Mouse (Mus musculus): ENCODE measurements around the gene Mtch1. TPM values are rescaled to one million over a fixed set of nuclear protein-coding genes. Genes with fewer than 3 reads are reported as not detected.

The Mtch1 gene
- total and polyA plus RNA-seq, 3 experiments = 143 to 233 (median 147) TPM

DNA sequence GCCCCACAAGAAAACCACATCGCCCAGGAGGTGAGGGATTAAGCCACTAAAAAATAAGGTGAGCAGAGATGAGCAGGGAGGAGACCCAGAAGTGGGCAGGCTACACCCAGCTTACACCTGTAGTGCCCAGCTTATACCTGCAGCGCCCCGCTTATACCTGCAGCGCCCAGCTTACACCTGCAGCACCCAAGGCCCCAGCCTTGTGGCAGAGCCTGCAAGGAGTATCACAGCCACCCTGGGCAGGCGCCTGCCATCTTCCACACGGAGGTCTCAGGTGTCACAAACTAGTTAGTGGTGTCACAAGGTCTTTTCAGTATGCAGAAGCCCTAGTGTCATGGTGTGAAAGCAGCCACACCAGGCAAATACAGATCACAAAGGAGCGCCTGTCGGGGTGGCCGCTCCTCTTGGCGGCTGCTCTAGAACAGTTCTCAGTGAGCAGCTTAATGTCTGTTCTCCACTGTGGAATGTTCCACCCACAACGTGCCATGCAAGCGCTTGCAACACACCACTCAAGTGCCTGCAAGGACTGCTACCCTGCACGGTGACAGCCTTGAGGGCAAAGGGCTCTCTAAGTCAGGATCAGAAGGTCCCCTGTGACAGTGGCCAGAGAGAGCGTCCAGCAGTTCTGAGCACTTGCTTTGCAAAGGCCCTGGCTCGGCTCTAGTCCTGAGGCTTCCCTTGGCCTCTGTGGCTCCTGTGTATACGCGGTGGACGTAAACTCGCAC, 11.3 kb downstream of the Mtch1 start:
- Histone ChIP-seq H3K4me1 (ENCODE audit: control insufficient read depth in 1 of 2, insufficient read depth in 2 of 2, low read length in 2 of 2) (no peaks in the 10 kb centered on the region), H3K4me3 (ENCODE audit: control insufficient read depth in 1 of 2, insufficient read depth in 1 of 2, low read depth in 2 of 2, low read length in 2 of 2) (no peak overlapping the region), H3K36me3 (ENCODE audit: control insufficient read depth in 1 of 2, insufficient read depth in 2 of 2, low read length in 2 of 2) (no peaks in the 10 kb centered on the region; a peak in 1 of 4 replicates), H3K27me3 (ENCODE audit: control insufficient read depth in 1 of 2, insufficient read depth in 2 of 2, low read length in 2 of 2) (no peaks in the 10 kb centered on the region), H3K9ac (ENCODE audit: control insufficient read depth, low read depth, low read length, poor library complexity, severe bottlenecking) (no peak overlapping the region), H3K9me3 (replicated peaks; ENCODE audit: insufficient read depth, low read length) (no peaks in the 10 kb centered on the region), H3K27ac (ENCODE audit: control insufficient read depth, low read depth, low read length) (no peak overlapping the region), H3K79me2 (ENCODE audit: control insufficient read depth, insufficient read depth, low read length, poor library complexity) (no peaks in the 10 kb centered on the region)
- TF ChIP-seq GATA1 (IDR thresholded peaks at IDR 0.05; ENCODE audit: low read depth, low read length) (no peak), HCFC1 (IDR thresholded peaks at IDR 0.05; ENCODE audit: low read depth, low read length) (no peak), RCOR1 (IDR thresholded peaks at IDR 0.05; ENCODE audit: low read depth, low read length) (no peak), MYC (IDR thresholded peaks at IDR 0.05; ENCODE audit: low read depth, low read length) (no peak), CHD1 (IDR thresholded peaks at IDR 0.05; ENCODE audit: low read depth, low read length) (no peak)
- no peak for DNase-seq (ENCODE audit: low read depth, low spot score)

DNA sequence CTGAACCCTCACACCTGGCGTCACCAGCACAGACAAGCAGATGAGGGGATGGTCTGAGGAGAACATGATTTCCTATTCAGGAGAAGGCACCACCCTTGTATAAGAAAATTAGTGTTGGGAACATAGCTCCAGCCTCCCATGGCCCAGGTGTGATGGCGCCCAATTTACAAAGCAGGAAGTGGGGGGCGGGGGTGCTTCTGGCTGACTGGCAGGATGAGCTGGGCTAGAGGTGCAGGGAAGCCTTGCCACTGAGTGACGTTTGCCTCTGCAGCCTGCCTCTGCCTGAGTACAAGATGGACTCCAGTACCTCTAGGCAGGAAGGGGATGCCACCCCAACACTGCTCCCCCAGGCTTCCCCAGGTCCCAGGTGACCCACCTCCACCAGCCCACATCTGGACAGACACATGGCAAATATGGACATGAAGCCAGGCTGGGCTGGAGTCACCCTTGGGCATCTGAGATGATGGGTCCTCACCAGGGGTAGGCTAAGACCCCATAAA, 15.5 kb downstream of the Mtch1 start:
- Histone ChIP-seq H3K79me2 (ENCODE audit: control insufficient read depth, insufficient read depth, low read length, poor library complexity) (no peaks in the 10 kb centered on the region), H3K27ac (ENCODE audit: control insufficient read depth, low read depth, low read length) (no peak overlapping the region), H3K27me3 (ENCODE audit: control insufficient read depth in 1 of 2, insufficient read depth in 2 of 2, low read length in 2 of 2) (no peaks in the 10 kb centered on the region), H3K4me3 (ENCODE audit: control insufficient read depth in 1 of 2, insufficient read depth in 1 of 2, low read depth in 2 of 2, low read length in 2 of 2) (no peak overlapping the region), H3K4me1 (ENCODE audit: control insufficient read depth in 1 of 2, insufficient read depth in 2 of 2, low read length in 2 of 2) (no peaks in the 10 kb centered on the region), H3K36me3 (ENCODE audit: control insufficient read depth in 1 of 2, insufficient read depth in 2 of 2, low read length in 2 of 2) (no peaks in the 10 kb centered on the region; a peak in 1 of 4 replicates), H3K9me3 (replicated peaks; ENCODE audit: insufficient read depth, low read length) (no peaks in the 10 kb centered on the region), H3K9ac (ENCODE audit: control insufficient read depth, low read depth, low read length, poor library complexity, severe bottlenecking) (no peak overlapping the region)
- no peak for DNase-seq (ENCODE audit: low read depth, low spot score)
- TF ChIP-seq MAFK (IDR thresholded peaks at IDR 0.05; ENCODE audit: borderline replicate concordance, low read depth, low read length) = no peak
- TF ChIP-seq ELF1 (IDR thresholded peaks at IDR 0.05; ENCODE audit: low read depth, low read length) = no peak
- TF ChIP-seq POLR2AphosphoS5 (IDR thresholded peaks at IDR 0.05; ENCODE audit: borderline replicate concordance, low read depth, low read length) = no peak
- no peak for TF ChIP-seq HCFC1 (IDR thresholded peaks at IDR 0.05; ENCODE audit: low read depth, low read length)
- TF ChIP-seq CHD1 (IDR thresholded peaks at IDR 0.05; ENCODE audit: low read depth, low read length) = no peak
- TF ChIP-seq SMC3 (IDR thresholded peaks at IDR 0.05; ENCODE audit: low read depth, low read length) = no peak
- TF ChIP-seq GATA1 (IDR thresholded peaks at IDR 0.05; ENCODE audit: low read depth, low read length) = no peak
- no peak for TF ChIP-seq GABPA (IDR thresholded peaks at IDR 0.05; ENCODE audit: low read depth, low read length)
- no peak for TF ChIP-seq RCOR1 (IDR thresholded peaks at IDR 0.05; ENCODE audit: low read depth, low read length)
- no peak for TF ChIP-seq NELFE (IDR thresholded peaks at IDR 0.05; ENCODE audit: low read depth, low read length)
- TF ChIP-seq ETS1 (IDR thresholded peaks at IDR 0.05; ENCODE audit: low read depth, low read length) = no peak
- TF ChIP-seq TBP (IDR thresholded peaks at IDR 0.05; ENCODE audit: low read depth, low read length) = no peak
- no peak for TF ChIP-seq ZNF384 (IDR thresholded peaks at IDR 0.05; ENCODE audit: low read depth, low read length)
- TF ChIP-seq NRF1 (IDR thresholded peaks at IDR 0.05; ENCODE audit: insufficient read depth, low read depth, low read length, poor library complexity, severe bottlenecking) = no peak
- TF ChIP-seq RAD21 (IDR thresholded peaks at IDR 0.05; ENCODE audit: low read depth, low read length) = no peak
- no peak for TF ChIP-seq ZMIZ1 (IDR thresholded peaks at IDR 0.05; ENCODE audit: low read depth, low read length)
- TF ChIP-seq ZKSCAN1 (IDR thresholded peaks at IDR 0.05; ENCODE audit: low read depth, low read length) = no peak
- no peak for TF ChIP-seq POLR2AphosphoS2 (IDR thresholded peaks at IDR 0.05; ENCODE audit: low read length)
- TF ChIP-seq ZC3H11A (IDR thresholded peaks at IDR 0.05; ENCODE audit: low read depth, low read length) = no peak
